Mouse (Mus musculus) embryo, embryonic 10 days (tissue): ENCODE data around the gene Gm49405.
"Not testable (repeated sequence)": the region's sequence is repeated elsewhere in the genome, so short reads cannot be mapped to it uniquely, and the experiment has no call there.

Source experiments
- DNase-seq: peaks from one replicate; pipeline ENCODE4 v3.0.0-alpha.2; 2015; ENCODE audit warnings: low spot score

Gene Gm49405

DNA sequence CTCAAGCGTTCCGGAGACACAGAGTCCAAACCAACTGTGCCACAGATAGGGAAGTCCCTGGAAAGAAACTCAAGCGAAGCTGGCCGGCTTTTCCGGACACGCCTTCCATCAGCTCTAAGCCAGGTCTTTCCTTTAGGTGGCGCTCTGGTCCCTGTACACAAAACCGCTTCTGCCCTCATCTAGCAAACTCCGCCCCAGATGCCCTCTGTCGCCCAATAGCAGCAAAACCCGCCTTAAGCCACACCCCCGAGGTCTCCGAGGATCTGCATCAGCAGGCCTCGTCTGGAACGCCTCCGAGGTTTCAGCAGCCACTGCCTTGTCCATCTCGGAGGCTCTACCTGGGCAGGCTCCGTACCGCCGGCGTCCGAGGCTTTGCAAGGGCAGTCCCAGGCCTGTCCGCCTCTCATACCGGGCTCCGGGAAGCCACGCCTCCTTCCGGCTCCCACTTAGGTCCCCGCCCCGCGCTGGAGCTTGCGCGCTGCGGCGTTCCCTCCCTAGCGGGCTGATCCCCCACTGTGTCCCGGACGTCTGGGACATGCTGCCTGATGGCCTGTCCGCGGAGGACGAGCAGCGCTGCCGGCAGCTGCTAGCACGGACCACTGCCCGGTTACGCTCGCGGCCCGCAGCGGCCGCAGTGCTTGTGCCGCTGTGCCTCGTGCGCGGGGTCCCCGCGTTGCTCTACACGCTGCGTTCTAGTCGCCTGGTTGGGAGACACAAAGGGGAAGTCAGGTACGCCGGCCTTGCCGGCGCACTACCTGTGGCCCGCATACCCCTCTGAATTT lies at the start of gene Gm49405, which contains the start of gene Nudt8:
Gene Gm49405, plus strand, starts transcription at position 508 of the 782 bp plus-strand sequence.
Gene Nudt8, plus strand, starts transcription at position 462 of the 782 bp plus-strand sequence.
- peak; percentile 98 for DNase-seq

- DNase-seq, result no peak
These were observed 49.0 kb upstream of the Gm49405 start for GRCm38 (mm10) chr19:3951461-3951860.

- DNase-seq, result no peak
These were observed 48.3 kb upstream of the Gm49405 start for GRCm38 (mm10) chr19:3952099-3952498.

DNA sequence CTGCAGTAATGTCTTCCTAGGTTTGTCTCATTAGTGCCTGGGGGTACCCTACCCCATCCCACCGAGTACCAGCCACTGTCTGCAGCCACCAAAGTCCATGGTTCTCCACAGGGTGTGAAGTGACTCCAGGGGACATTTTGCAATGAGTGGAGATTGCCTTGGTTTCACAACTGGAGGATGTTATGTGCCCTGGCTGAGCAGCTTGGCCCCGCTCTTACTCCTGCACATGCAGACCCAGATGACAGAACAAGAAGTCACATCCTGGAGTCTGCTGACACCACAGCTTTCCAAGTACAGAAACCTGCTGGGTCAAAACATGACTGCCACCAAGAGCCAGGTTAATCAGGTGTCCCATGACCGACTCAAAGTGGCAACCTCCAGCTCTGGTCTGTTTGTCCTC lies 45.4 kb upstream of the Gm49405 start:
- DNase-seq, result no peak

- DNase-seq, result no peak
These were observed 44.6 kb upstream of the Gm49405 start for GRCm38 (mm10) chr19:3955804-3956203.

DNA sequence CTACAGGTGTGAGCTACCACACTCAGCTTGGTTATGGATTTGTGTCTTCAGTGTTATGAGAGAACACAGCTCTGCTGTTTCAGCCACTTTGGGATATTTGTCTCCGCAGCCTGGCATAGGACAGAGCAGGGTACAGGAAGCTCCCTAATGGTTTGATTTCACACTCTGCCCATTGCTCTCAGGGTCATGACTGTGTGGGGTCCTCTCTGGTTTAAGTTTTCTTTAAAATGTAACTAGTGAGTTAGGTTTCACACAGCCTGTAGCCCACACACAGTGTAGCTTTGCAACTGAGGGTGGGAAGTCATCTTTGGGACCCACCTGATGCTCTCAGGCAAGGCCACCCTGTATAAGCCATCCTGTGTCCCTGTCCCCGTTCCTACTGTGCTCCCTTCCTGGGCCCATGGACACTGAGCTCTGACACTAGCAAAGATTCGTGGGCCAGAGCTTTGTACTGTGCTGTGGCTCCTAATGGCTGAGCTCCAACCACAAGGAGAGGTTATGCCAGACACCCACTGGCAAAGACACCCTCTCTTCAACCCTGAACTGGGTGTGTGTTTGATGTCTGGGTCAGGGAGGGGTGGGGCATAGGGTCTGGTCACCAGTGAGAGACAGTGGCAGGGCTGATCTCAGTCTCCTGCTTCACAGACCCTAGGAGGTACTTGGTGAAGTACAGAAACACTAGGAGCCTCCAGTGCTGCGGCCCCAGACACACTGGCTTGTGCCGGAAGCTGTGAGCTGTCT lies 43.0 kb upstream of the Gm49405 start:
- not testable (repeated sequence) for DNase-seq

- DNase-seq, result no peak
These were observed 42.0 kb upstream of the Gm49405 start, which contains the start of gene Aldh3b3 for GRCm38 (mm10) chr19:3958470-3958869. Gene Aldh3b3, plus strand, starts transcription at chr19:3958645.

GRCm38 (mm10) chr19:3959030-3959429 lies 41.4 kb upstream of the Gm49405 start:
- DNase-seq, result no peak

DNA sequence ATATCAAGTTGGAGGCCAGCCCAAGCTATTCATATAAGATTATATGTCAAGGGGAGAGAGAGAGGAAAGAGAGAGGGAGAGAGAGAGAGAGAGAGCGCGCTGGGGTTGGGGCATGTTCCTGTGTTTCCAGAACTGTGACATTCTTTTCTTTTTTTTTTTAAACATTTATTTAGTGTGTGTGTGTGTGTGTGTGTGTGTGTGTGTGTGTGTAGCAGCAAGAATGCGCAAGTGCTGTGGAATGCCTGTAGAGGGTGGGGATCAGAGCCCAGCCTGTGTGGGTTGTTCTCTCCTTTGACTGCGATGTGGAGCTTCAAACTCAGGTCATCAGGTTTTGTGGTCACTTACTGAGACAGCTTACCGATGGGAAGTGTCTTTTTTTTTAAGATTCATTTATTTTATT lies 40.2 kb upstream of the Gm49405 start:
- no peak for DNase-seq

DNA sequence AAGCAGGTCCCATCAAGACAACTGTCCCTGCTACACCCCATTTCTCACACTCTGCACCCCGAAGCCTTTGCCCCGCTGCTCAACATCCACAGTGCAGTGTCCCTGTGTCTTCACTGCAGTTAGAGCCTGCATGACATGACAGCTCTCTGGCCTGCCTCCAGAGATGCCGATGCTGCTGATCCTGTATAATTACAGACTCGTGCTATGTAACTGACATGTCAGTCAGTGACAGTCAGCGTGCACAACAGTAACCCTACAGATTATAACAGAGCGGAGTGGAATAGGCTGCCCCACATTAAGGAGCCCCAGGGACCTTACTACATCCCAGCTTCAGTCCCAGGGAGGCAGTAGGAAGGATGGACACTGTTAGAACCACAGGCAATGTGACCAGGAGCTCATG lies 38.6 kb upstream of the Gm49405 start:
- not testable (repeated sequence) for DNase-seq

- no peak for DNase-seq
These were observed 38.0 kb upstream of the Gm49405 start for GRCm38 (mm10) chr19:3962469-3962868.

DNA sequence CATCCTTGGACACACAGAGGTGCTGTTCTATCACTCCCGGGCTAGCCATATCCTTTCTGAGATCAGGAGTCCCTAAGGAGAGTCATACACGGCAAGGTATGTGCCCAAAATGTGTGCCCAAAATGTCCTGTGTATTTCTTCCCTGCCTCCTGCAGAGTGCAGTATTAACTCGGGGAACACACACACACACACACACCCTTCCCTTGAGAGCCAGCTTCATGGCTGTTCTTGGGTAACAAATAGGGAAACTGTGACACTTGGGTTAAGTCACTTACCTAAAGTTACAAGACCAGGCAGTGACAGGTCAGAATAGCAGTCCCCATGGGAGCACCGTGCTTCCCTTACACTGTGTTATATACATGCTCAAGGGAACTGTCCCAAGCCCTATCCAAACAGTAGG lies 36.4 kb upstream of the Gm49405 start:
- DNase-seq, result no peak

DNA sequence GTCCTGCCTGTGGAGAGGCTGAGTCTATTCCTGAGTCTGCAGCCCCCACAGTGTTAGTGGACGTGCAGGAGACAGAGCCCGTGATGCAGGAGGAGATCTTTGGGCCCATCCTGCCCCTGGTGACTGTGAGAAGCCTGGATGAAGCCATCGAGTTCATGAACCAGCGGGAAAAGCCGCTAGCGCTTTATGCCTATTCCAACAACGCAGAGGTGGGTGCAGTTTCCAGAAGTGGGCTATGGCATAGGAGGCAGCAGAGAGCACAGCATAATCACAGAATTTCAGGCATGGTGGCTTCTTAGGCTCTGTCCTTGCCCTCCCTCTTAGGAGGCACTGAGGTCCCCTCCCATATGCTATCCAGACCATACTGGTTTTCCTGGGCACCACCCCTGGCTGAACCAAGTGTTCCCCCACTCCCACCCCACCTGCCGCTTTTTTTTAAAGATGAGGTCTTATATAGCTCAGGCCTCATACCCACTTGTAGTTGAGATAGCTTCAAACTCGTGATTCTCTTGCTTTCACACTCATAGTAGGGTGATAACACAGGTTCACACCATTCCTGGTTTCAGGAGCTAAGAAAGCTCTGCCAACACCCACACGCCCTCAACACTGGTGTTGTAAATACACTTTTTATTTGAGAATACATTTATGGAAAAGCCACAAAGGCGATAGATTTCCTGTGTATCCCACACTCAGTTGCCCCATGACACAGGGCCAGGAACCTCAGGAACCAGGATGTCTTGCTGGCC lies 33.9 kb upstream of the Gm49405 start:
- no peak for DNase-seq

- DNase-seq, result no peak
These were observed 33.2 kb upstream of the Gm49405 start for GRCm38 (mm10) chr19:3967258-3967657.

- peak; percentile 53 for DNase-seq
These were observed 28.2 kb upstream of the Gm49405 start, which contains the start of gene Aldh3b2 for GRCm38 (mm10) chr19:3972229-3972628. Gene Aldh3b2, plus strand, starts transcription at chr19:3972328.

- DNase-seq, result not testable (repeated sequence)
These were observed 25.8 kb upstream of the Gm49405 start for GRCm38 (mm10) chr19:3974608-3975007.

DNA sequence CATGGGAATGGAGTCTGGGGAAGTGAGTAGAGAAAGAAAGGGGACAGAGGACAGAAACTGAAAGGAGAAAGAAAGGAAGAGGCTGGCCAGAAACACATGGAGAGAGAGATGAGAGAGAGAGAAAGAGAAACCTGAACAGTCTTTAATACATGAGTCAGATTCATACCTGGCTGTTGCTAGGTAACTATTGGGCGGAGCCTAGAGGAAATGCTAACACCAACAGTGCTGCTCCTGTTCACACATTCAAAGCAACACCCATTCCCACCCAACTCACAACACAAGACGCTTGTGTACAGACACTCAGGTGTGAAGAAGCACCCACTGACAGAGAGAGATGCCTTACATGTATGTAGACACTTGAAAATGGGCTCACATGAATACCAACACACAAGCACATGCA lies 24.6 kb upstream of the Gm49405 start:
- no peak for DNase-seq

DNA sequence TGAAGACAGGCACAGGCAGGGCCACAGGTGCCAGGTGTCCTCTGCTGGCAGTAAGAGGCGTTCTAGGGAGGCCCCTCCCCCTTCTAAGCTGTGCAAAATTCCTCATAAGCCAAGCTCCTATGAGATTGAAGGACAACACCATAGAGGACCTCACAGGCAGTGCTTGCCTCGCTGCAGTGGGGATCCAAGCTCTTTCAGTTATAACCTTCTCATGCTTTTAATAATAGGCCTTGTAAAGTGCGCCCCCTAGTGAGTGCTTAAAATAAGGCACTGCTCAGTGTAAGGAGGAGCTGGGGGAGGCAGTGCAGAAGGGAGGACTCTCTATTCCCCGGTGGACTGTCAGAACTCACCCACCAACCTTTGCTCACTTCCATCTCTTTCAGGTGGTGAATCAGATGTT lies 20.1 kb upstream of the Gm49405 start:
- DNase-seq, result peak; percentile 91

DNA sequence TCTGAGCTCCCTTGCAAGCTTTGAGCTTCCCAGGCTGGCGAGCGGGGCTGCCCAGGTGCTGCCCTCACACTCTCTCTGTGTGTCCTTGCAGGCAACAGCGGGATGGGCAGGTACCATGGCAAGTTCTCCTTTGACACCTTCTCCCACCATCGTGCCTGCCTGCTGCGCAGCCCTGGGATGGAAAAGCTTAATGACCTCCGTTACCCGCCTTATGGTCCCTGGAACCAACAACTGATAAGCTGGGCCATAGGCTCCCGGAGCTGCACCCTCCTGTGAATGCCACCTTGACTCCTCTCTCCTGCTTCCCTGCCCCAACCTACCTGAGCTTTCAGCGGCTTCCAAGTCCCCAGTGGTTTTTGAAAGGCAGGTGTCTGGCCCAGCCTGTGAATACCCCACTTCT lies 19.5 kb upstream of the Gm49405 start:
- no peak for DNase-seq

- DNase-seq, result peak; percentile 34
These were observed 16.8 kb upstream of the Gm49405 start for GRCm38 (mm10) chr19:3983527-3984200.

GRCm38 (mm10) chr19:3985261-3985681 lies 15.2 kb upstream of the Gm49405 start:
- peak; percentile 66 for DNase-seq

DNA sequence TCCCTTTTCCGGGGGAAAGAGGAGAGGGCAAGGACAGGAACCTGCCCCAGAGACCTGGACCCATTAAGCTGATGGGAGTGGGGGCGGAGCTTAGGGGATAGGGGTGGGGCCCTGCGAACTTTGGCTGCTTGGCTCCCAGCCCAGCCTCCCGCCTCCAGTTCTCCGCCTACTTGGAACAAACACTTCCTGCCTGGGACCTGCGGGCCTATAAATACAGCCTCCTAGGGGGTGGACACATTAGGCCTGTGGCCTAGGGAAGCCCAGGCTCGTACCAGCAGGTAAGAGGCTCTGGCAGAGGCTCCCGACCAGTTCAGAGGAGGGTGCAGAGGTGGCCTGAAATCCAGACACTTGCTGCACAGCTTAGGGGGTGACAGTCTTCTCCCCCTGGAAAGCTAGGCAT lies 14.1 kb upstream of the Gm49405 start, which contains the start of gene Acy3:
Gene Acy3, plus strand, starts transcription at position 237 of the 400 bp plus-strand sequence.
- peak; percentile 55 for DNase-seq
